Mouse (Mus musculus) c-Kit-positive CD71-positive TER-119-negative erythroid progenitor cells, embryonic 14.5 days (primary cell): ENCODE measurements around the gene Gucd1.
"Not testable (repeated sequence)": the region's sequence is repeated elsewhere in the genome, so short reads cannot be mapped to it uniquely, and the experiment has no call there.

ENCODE experiments used
- DNase-seq: peaks from one replicate; pipeline ENCODE4 v3.0.0-alpha.2; 2013; ENCODE audit warnings: low read depth

Gene Gucd1

GRCm38 (mm10) chr10:75430147-75430537 lies 87.6 kb downstream of the Gucd1 start:
- DNase-seq = no peak

GRCm38 (mm10) chr10:75429522-75430146 lies 88.1 kb downstream of the Gucd1 start:
- DNase-seq = no peak

- DNase-seq = no peak
Measured at GRCm38 (mm10) chr10:75429004-75429380, 88.8 kb downstream of the Gucd1 start.

- no peak for DNase-seq
Measured at GRCm38 (mm10) chr10:75428049-75429003, 89.4 kb downstream of the Gucd1 start.

- DNase-seq = no peak
Measured at GRCm38 (mm10) chr10:75424498-75424901, 93.3 kb downstream of the Gucd1 start.

GRCm38 (mm10) chr10:75418747-75419146 lies 99.0 kb downstream of the Gucd1 start:
- DNase-seq = no peak

- no peak for DNase-seq
Measured at GRCm38 (mm10) chr10:75417363-75418042, 100.3 kb downstream of the Gucd1 start.

GRCm38 (mm10) chr10:75414925-75415324 lies 102.8 kb downstream of the Gucd1 start:
- DNase-seq = no peak

- no peak for DNase-seq
Measured at GRCm38 (mm10) chr10:75412114-75413103, 105.4 kb downstream of the Gucd1 start.

GRCm38 (mm10) chr10:75411343-75412113 lies 106.2 kb downstream of the Gucd1 start:
- not testable (repeated sequence) for DNase-seq

- DNase-seq = no peak
Measured at GRCm38 (mm10) chr10:75407741-75408140, 110.0 kb downstream of the Gucd1 start.

GRCm38 (mm10) chr10:75406755-75407154 lies 111.0 kb downstream of the Gucd1 start:
- DNase-seq = no peak

- DNase-seq = no peak
Measured at GRCm38 (mm10) chr10:75405916-75406315, 111.9 kb downstream of the Gucd1 start.

GRCm38 (mm10) chr10:75400958-75401357 lies 116.8 kb downstream of the Gucd1 start, which contains the start of gene Upb1:
TSS of gene Upb1 (plus strand) at chr10:75401115.
- no peak for DNase-seq

GRCm38 (mm10) chr10:75396966-75397365 lies 120.8 kb downstream of the Gucd1 start:
- peak; percentile 9 for DNase-seq

GRCm38 (mm10) chr10:75394796-75395195 lies 123.0 kb downstream of the Gucd1 start:
- no peak for DNase-seq

- DNase-seq = no peak
Measured at GRCm38 (mm10) chr10:75390832-75391231, 126.9 kb downstream of the Gucd1 start.

GRCm38 (mm10) chr10:75390156-75390555 lies 127.6 kb downstream of the Gucd1 start:
- DNase-seq = no peak

- no peak for DNase-seq
Measured at GRCm38 (mm10) chr10:75378688-75379087, 139.1 kb downstream of the Gucd1 start.

- not testable (repeated sequence) for DNase-seq
Measured at GRCm38 (mm10) chr10:75373655-75374351, 144.0 kb downstream of the Gucd1 start.
